9 mouse cellular contexts compared by ENCODE assay signal in genomic region chr13:99859082-99859481, GRCm38 (mm10). TPM values are rescaled to one million over a fixed set of nuclear protein-coding genes. Genes with fewer than 3 reads are reported as not detected.
A peak's percentile ranks its signal among the peaks of the same experiment; 100 is the strongest.
DNase-seq lines count a peak whose midpoint lies in the region; ATAC-seq and TF ChIP-seq lines count a peak whose summit lies in the region.
"Had no signal": no experiment of that assay in that cellular context is flagged by ENCODE, and none has a peak within 500 bp of the region (broad histone marks: within the 10 kb centered on the region; RNA-seq: fewer than 3 reads in every experiment).

No protein-coding gene starts in this region.

- TF ChIP-seq CTCF in G1E (IDR thresholded peaks at IDR 0.05; ENCODE audit: low read depth, low read length), result peak; percentile 54

- no peak overlapping the region for H3K4me3 ChIP-seq in kidney, embryonic 15.5 days (replicated peaks)
- H3K4me3 ChIP-seq in G1E (ENCODE audit: low read depth, low read length), result no peak overlapping the region
- no peak overlapping the region for H3K4me3 ChIP-seq in hindbrain, embryonic 15.5 days

- no peak overlapping the region for H3K4me2 ChIP-seq in kidney, embryonic 15.5 days
- H3K4me2 ChIP-seq in hindbrain, embryonic 15.5 days, result no peak overlapping the region

- no peaks in the 10 kb centered on the region for H3K4me1 ChIP-seq in kidney, embryonic 15.5 days
- H3K4me1 ChIP-seq in G1E (ENCODE audit: insufficient read depth, low read depth, low read length), result no peaks in the 10 kb centered on the region
- H3K4me1 ChIP-seq in hindbrain, embryonic 15.5 days (replicated peaks), result no peaks in the 10 kb centered on the region

- no peak for ATAC-seq in kidney, embryonic 15.5 days (replicated peaks; ENCODE audit: low FRiP score)
- ATAC-seq in G1E (ENCODE audit: extremely low read depth, insufficient number of reproducible peaks, low FRiP score, poor library complexity, severe bottlenecking), result no peak
- peak; percentile 48; the same call in 1 of the 2 replicates for ATAC-seq in hindbrain, embryonic 15.5 days (ENCODE audit: low FRiP score, low read depth)

- WGBS in kidney, embryonic 15.5 days, result 0% methylated on average over 1 of the region's 1 CpGs
- WGBS in hindbrain, embryonic 15.5 days, result 6% methylated on average over 1 of the region's 1 CpGs

- peak; percentile 56 for DNase-seq in kidney, adult 18-20 months
- no peak for DNase-seq in G1E (ENCODE audit: low spot score)
- peak; percentile 28 for DNase-seq in c-Kit-positive CD71-positive TER-119-negative erythroid progenitor cells, embryonic 14.5 days (ENCODE audit: low read depth)
- peak; percentile 55 for DNase-seq in lung, postnatal 36 days
- peak; percentile 35 to 45 for DNase-seq in right cerebral cortex, postnatal 36 days (ENCODE audit: low spot score in 2 of 2)
- no peak for DNase-seq in gastrocnemius, postnatal 14 days

- H3K27ac ChIP-seq in kidney, embryonic 15.5 days, result no peak overlapping the region
- H3K27ac ChIP-seq in hindbrain, embryonic 15.5 days (replicated peaks), result no peak overlapping the region

- H3K27me3 ChIP-seq in kidney, embryonic 15.5 days, result no peaks in the 10 kb centered on the region
- H3K27me3 ChIP-seq in G1E (ENCODE audit: insufficient read depth, low read length), result no peaks in the 10 kb centered on the region
- H3K27me3 ChIP-seq in hindbrain, embryonic 15.5 days, result no peaks in the 10 kb centered on the region

- no peaks in the 10 kb centered on the region for H3K36me3 ChIP-seq in kidney, embryonic 15.5 days
- H3K36me3 ChIP-seq in G1E (replicated peaks), result no peaks in the 10 kb centered on the region
- H3K36me3 ChIP-seq in hindbrain, embryonic 15.5 days, result no peaks in the 10 kb centered on the region

- no peaks in the 10 kb centered on the region for H3K9me3 ChIP-seq in kidney, embryonic 15.5 days (replicated peaks)
- H3K9me3 ChIP-seq in G1E (replicated peaks), result peaks cover 3% of the 10 kb centered on the region
- H3K9me3 ChIP-seq in hindbrain, embryonic 15.5 days, result no peaks in the 10 kb centered on the region

- H3K9ac ChIP-seq in kidney, embryonic 15.5 days, result no peak overlapping the region
- no peak overlapping the region for H3K9ac ChIP-seq in hindbrain, embryonic 15.5 days

- intact Hi-C loops in gastrocnemius, postnatal 14 days (cut with DNase I; ENCODE audit: low total_unique reads), result no loop called here

RNA-seq across cellular contexts. Expression of gene Cartpt, which starts 41.8 kb away (rescaled TPM):
- polyA plus RNA-seq in kidney, embryonic 15.5 days (2015; fragmentation: Nextera tagmentation; extraction: Ambion mirVana), result 0.93 and 4.7 TPM in 2 replicates
- total RNA-seq in G1E (2014; fragmentation: Nextera tagmentation) (not detected in 2 replicates), G1E (2017) (0.33 TPM in 1 of 2 replicates, not detected in the other)
- not detected in 2 replicates for polyA plus RNA-seq in G1E (2012)
- 26.6 and 32.2 TPM in 2 replicates for polyA plus RNA-seq in hindbrain, embryonic 15.5 days (2015; fragmentation: Nextera tagmentation; extraction: Ambion mirVana)
- total RNA-seq in gastrocnemius, postnatal 14 days (2021), result not detected
- total RNA-seq: heart, adult 18-20 months had no signal

Comparison
In these comparisons a context has a peak if more than half of its experiments do, and no peak if none do; other contexts are left out.
1. DNase-seq: peak in kidney, adult 18-20 months (single experiment), c-Kit-positive CD71-positive TER-119-negative erythroid progenitor cells, embryonic 14.5 days (single experiment), lung, postnatal 36 days (single experiment) and right cerebral cortex, postnatal 36 days (2 of 2); none in G1E (single experiment) and gastrocnemius, postnatal 14 days (single experiment).